Mouse (Mus musculus) hindbrain, embryonic 11.5 days (tissue): ENCODE measurements around the gene Olfr27. TPM values are rescaled to one million over a fixed set of nuclear protein-coding genes. Genes with fewer than 3 reads are reported as not detected.

Experiments
- ATAC-seq: fragments of 200-750 bp; cut with Nextera tagmentation; 2 replicates; pipeline ENCODE4 v1.8.0; 2017; ENCODE audit warnings: mild to moderate bottlenecking, moderate TSS enrichment, moderate library complexity; ENCODE audit not compliant: low FRiP score
- DNase-seq: peaks from one replicate; pipeline ENCODE4 v3.0.0-alpha.2; 2015; ENCODE audit warnings: low spot score
- H3K27ac ChIP-seq: fragments of 300-500 bp; sonication (generic); 2 replicates; pipeline ENCODE4 v1.5.1; 2014; ENCODE audit warnings: mild to moderate bottlenecking, low read depth, low read length
- H3K27me3 ChIP-seq: fragments of 300-500 bp; sonication (generic); 2 replicates; pipeline ENCODE4 v1.6.1; 2014; ENCODE audit warnings: mild to moderate bottlenecking, low read length, moderate library complexity, mixed read lengths; ENCODE audit not compliant: control insufficient read depth, insufficient read depth
- H3K36me3 ChIP-seq: fragments of 300-500 bp; sonication (generic); 2 replicates; pipeline ENCODE4 v1.6.1; 2014; ENCODE audit warnings: mild to moderate bottlenecking, low read length, moderate library complexity, mixed read lengths; ENCODE audit not compliant: control insufficient read depth, insufficient read depth
- H3K4me1 ChIP-seq: fragments of 300-500 bp; sonication (generic); replicated peaks from 2 replicates; pipeline ENCODE4 v1.6.1; 2014; ENCODE audit warnings: low read length, mixed read lengths; ENCODE audit not compliant: control insufficient read depth, insufficient read depth
- H3K4me2 ChIP-seq: fragments of 300-500 bp; sonication (generic); replicated peaks from 2 replicates; pipeline ENCODE4 v1.6.1; 2014; ENCODE audit warnings: mild to moderate bottlenecking, low read depth, low read length
- H3K4me3 ChIP-seq: fragments of 300-500 bp; sonication (generic); 2 replicates; pipeline ENCODE4 v1.5.1; 2014; ENCODE audit warnings: low read depth, low read length
- H3K9ac ChIP-seq: fragments of 300-500 bp; sonication (generic); 2 replicates; pipeline ENCODE4 v1.6.1; 2014; ENCODE audit warnings: low read depth, low read length
- H3K9me3 ChIP-seq: fragments of 300-500 bp; sonication (generic); 2 replicates; pipeline ENCODE4 v1.6.1; 2016; ENCODE audit warnings: low read length; ENCODE audit not compliant: control insufficient read depth
- WGBS: fragments of 180-500 bp; shearing (Covaris S2); extraction: QIAGEN DNeasy Blood & Tissue Kit; methylation state at CpG from one replicate; pipeline ENCODE4 v1.1.7; 2014; 5-methylcytosine and 5-hydroxymethylcytosine counted together
- polyA plus RNA-seq: library from polyadenylated mRNA; unstranded; fragments of >200 nt; fragmentation: Nextera tagmentation; extraction: Ambion mirVana; gene quantifications from 2 replicates; pipeline ENCODE4 v1.2.1, GENCODE M21; 2014

Olfr27 gene
- polyA plus RNA-seq = not detected in 2 replicates

- no peak within 1 kb of the TSS for H3K27ac ChIP-seq
- H3K36me3 ChIP-seq = no peaks in the 10 kb centered on the region
- H3K9ac ChIP-seq = no peak within 1 kb of the TSS
- H3K9me3 ChIP-seq = no peaks in the 10 kb centered on the region
- no peak for DNase-seq
- no peaks in the 10 kb centered on the region for H3K27me3 ChIP-seq
- ATAC-seq = no peak
- H3K4me3 ChIP-seq = no peak within 1 kb of the TSS
- no peaks in the 10 kb centered on the region for H3K4me1 ChIP-seq
- no peak within 1 kb of the TSS for H3K4me2 ChIP-seq
Measured at GRCm38 (mm10) chr9:39127831-39128230, at the start of gene Olfr27. Olfr27 (plus strand) TSS chr9:39128131.

- Histone ChIP-seq H3K4me2 (no peak within 1 kb of the TSS), H3K36me3 (no peaks in the 10 kb centered on the region), H3K4me3 (no peak within 1 kb of the TSS), H3K27ac (no peak within 1 kb of the TSS), H3K4me1 (no peaks in the 10 kb centered on the region), H3K27me3 (no peaks in the 10 kb centered on the region), H3K9me3 (no peaks in the 10 kb centered on the region), H3K9ac (no peak within 1 kb of the TSS)
- DNase-seq = no peak
- 95% methylated on average over 2 of the region's 2 CpGs for WGBS
- no peak for ATAC-seq
Measured at GRCm38 (mm10) chr9:39078787-39079186, 49.1 kb upstream of the Olfr27 start, which contains the start of gene Olfr938. Olfr938 (minus strand) TSS chr9:39078887.

- WGBS = 86% methylated on average over 1 of the region's 1 CpGs
- ATAC-seq = no peak
- no peak overlapping the region for H3K4me3 ChIP-seq
Measured at GRCm38 (mm10) chr9:39127326-39127725, 605 bp upstream of the Olfr27 start.

GRCm38 (mm10) chr9:39152401-39152800 is 24.5 kb downstream of the Olfr27 start:
- no peak for ATAC-seq
- Histone ChIP-seq H3K27ac (no peak overlapping the region), H3K4me2 (no peak overlapping the region), H3K36me3 (no peaks in the 10 kb centered on the region), H3K4me3 (no peak overlapping the region), H3K27me3 (no peaks in the 10 kb centered on the region), H3K9ac (no peak overlapping the region), H3K4me1 (no peaks in the 10 kb centered on the region), H3K9me3 (no peaks in the 10 kb centered on the region)
- no peak for DNase-seq
- 59% methylated on average over 1 of the region's 1 CpGs for WGBS

More at GRCm38 (mm10) chr9:39127326-39127725, 605 bp upstream of the Olfr27 start:
- no peaks in the 10 kb centered on the region for H3K27me3 ChIP-seq
- no peak overlapping the region for H3K9ac ChIP-seq
- DNase-seq = no peak
- H3K27ac ChIP-seq = no peak overlapping the region
- H3K4me2 ChIP-seq = no peak overlapping the region
- no peaks in the 10 kb centered on the region for H3K9me3 ChIP-seq
- H3K4me1 ChIP-seq = no peaks in the 10 kb centered on the region
- no peaks in the 10 kb centered on the region for H3K36me3 ChIP-seq

GRCm38 (mm10) chr9:39166004-39166403 is 38.1 kb downstream of the Olfr27 start, which contains the start of gene Olfr943:
Olfr943 (plus strand) TSS chr9:39166304.
- 93% methylated on average over 5 of the region's 5 CpGs for WGBS
- ATAC-seq (no peak), DNase-seq (no peak)
- Histone ChIP-seq H3K4me3 (no peak within 1 kb of the TSS), H3K27ac (no peak within 1 kb of the TSS), H3K9ac (no peak within 1 kb of the TSS), H3K27me3 (no peaks in the 10 kb centered on the region), H3K4me2 (no peak within 1 kb of the TSS), H3K9me3 (no peaks in the 10 kb centered on the region), H3K36me3 (no peaks in the 10 kb centered on the region), H3K4me1 (no peaks in the 10 kb centered on the region)

Other genes with a start within 250 kb of the Olfr27 start
- not detected in 2 replicates for gene Olfr930, start 198.3 kb upstream of the Olfr27 start, polyA plus RNA-seq
- gene Olfr933, start 155.8 kb upstream of the Olfr27 start, polyA plus RNA-seq = not detected in 2 replicates
- not detected in 2 replicates for gene Olfr934, start 139.8 kb upstream of the Olfr27 start, polyA plus RNA-seq
- not detected in 2 replicates for gene Olfr935, start 128.4 kb upstream of the Olfr27 start, polyA plus RNA-seq
- not detected in 2 replicates for gene Olfr146, start 104.8 kb upstream of the Olfr27 start, polyA plus RNA-seq
- not detected in 2 replicates for gene Olfr937, start 63.2 kb upstream of the Olfr27 start, polyA plus RNA-seq
- gene Olfr938, start 49.2 kb upstream of the Olfr27 start, polyA plus RNA-seq = not detected in 2 replicates
- not detected in 2 replicates for gene Olfr943, start 38.2 kb downstream of the Olfr27 start, polyA plus RNA-seq
- gene Olfr944, start 73.8 kb downstream of the Olfr27 start, polyA plus RNA-seq = not detected in 2 replicates
- gene Olfr1537, start 121.9 kb downstream of the Olfr27 start, polyA plus RNA-seq = not detected in 2 replicates
- not detected in 2 replicates for gene Olfr945, start 148.7 kb downstream of the Olfr27 start, polyA plus RNA-seq
- not detected in 2 replicates for gene Olfr948, start 197.9 kb downstream of the Olfr27 start, polyA plus RNA-seq